Mouse (Mus musculus): ENCODE measurements around the gene Spire2. TPM values are rescaled to one million over a fixed set of nuclear protein-coding genes. Genes with fewer than 3 reads are reported as not detected.

The Spire2 gene
- polyA plus RNA-seq, 1 experiment from 2014 or later = 19.9 TPM

DNA sequence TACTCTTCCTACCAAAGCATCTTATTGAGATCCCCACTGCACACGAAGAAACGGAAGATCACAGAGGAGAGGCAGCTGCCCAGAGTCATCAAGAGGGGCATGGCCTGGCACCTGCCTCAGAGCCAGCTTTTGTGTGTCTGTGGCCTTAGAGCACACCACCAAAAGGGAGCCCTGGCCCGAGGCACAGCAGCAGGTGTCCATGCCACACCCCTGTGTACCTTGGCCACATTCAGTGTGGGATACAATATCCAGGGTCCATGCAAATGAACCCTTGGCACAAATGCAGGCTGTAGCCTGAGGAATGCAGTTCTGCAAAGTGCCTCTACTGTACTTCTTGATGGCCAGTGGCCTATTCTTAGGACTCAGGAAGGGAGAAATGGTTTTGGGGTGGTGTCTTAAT is 5.0 kb downstream of the Spire2 start:
- no peak overlapping the region for H3K9ac ChIP-seq
- no peak overlapping the region for H3K4me2 ChIP-seq
- H3K36me3 ChIP-seq (replicated peaks) = 0 out of 2 replicates have a peak, but pooled peaks cover 3% of the 10 kb centered on the region
- no peak overlapping the region for H3K4me3 ChIP-seq (replicated peaks)
- no peaks in the 10 kb centered on the region for H3K9me3 ChIP-seq
- ATAC-seq (ENCODE audit: low FRiP score) = no peak
- no peak overlapping the region for H3K27ac ChIP-seq
- peaks cover 18% of the 10 kb centered on the region for H3K4me1 ChIP-seq
- 0 out of 2 replicates have a peak, but pooled peaks cover 2% of the 10 kb centered on the region for H3K27me3 ChIP-seq
- 83% methylated on average over 3 of the region's 3 CpGs for WGBS

DNA sequence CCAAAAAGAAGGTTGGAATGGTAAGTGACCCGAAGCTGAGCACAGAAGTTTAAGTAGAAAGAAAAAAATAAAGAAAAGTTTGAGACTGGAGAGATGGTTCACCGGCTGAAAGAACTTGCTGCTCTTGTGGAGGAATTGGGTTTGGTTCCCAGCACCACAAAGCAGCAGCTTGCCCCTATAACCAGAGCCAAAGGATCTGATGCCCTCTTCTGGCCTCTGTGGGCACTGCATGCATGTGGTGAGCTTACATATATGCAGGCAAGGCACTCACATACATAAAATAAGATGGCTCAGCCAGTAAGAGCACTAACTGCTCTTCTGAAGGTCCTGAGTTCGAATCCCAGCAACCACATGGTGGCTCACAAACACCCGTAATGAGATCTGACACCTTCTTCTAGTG is 7.6 kb downstream of the Spire2 start:
- 0 out of 2 replicates have a peak, but pooled peaks cover 3% of the 10 kb centered on the region for H3K36me3 ChIP-seq (replicated peaks)
- WGBS = 90% methylated on average over 4 of the region's 4 CpGs
- H3K27me3 ChIP-seq = no peaks in the 10 kb centered on the region
- no peak overlapping the region for H3K9ac ChIP-seq
- H3K27ac ChIP-seq = no peak overlapping the region
- no peak overlapping the region for H3K4me3 ChIP-seq (replicated peaks)
- no peak for ATAC-seq (ENCODE audit: low FRiP score)
- H3K9me3 ChIP-seq = no peaks in the 10 kb centered on the region
- H3K4me2 ChIP-seq = no peak overlapping the region
- no peaks in the 10 kb centered on the region; the same call in 1 of the 2 replicates for H3K4me1 ChIP-seq

DNA sequence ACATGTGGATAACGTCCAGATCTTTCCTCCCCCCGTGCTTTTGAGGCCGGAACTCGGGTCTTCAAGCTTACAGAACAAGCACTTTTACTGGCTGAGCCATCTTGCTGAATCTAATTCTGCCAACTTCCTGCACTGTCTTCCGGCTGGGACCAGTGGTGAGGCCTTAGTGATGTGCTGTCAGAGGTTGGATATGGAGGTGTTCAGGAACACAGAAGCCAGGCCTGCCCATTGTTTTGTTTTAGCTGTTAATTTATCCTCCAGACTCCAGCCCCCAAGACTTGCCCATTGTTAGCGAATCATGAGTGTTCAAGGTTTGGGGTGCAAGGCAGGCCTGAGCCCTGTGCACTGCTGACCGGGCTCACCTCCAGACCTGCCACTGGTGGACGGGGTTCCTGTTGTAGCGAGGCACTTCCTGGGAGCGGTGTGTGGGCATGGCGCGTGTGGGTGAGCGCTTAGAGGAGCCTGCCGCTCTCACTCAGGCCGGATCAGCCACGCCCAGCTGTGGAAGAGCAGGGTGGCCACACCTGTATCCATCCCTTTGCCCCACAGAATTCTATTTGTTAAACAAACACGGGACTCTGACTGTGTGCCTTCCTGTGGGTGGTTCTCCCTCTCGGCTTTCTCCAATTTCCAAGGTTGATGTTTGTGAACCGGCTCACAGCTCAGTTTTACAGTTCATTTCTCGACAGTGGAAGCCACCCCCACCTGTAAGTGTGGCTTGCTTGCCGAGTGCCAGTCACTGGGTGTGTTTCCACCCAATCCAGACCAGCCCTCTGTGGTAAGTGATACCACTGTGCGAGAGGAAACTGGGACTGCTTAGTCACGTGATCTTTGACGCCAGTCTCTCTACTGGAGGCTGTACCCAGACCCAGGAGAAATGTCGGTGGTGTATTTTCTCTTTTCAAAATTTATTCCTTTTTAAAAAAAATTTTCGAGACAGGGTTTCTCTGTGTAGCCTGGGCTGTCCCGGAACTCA is 8.8 kb downstream of the Spire2 start:
- Histone ChIP-seq H3K27ac (no peak overlapping the region), H3K27me3 (no peaks in the 10 kb centered on the region), H3K4me1 (no peaks in the 10 kb centered on the region; the same call in 1 of the 2 replicates), H3K9me3 (no peaks in the 10 kb centered on the region), H3K36me3 (replicated peaks) (0 out of 2 replicates have a peak, but pooled peaks cover 3% of the 10 kb centered on the region), H3K4me2 (no peak overlapping the region), H3K9ac (no peak overlapping the region), H3K4me3 (replicated peaks) (no peak overlapping the region)
- ATAC-seq (ENCODE audit: low FRiP score) = no peak
- 89% methylated on average over 27 of the region's 27 CpGs for WGBS

DNA sequence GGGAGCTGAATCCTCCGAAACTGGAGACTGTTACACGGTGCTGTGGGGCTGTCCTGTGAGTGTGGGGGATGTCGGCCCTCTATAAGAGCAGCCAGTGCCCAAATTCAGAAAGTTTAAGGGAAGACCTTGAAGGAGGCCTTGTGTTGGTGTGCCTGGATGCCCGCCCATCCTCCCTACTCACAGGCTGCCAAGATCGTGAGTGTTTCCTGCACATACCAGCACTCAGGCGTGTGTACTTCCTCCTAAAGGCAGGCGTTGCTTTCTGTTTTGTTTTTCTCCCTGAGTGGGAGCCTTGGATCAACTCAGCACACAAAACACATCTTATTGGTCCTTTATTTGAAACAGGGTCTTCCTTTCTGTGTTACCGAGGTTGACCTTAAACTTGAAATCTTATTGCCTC is 9.7 kb downstream of the Spire2 start:
- Histone ChIP-seq H3K9ac (no peak overlapping the region), H3K27ac (no peak overlapping the region), H3K36me3 (replicated peaks) (0 out of 2 replicates have a peak, but pooled peaks cover 3% of the 10 kb centered on the region), H3K4me1 (no peaks in the 10 kb centered on the region; the same call in 1 of the 2 replicates), H3K4me2 (no peak overlapping the region), H3K27me3 (no peaks in the 10 kb centered on the region), H3K4me3 (replicated peaks) (no peak overlapping the region), H3K9me3 (no peaks in the 10 kb centered on the region)
- 88% methylated on average over 8 of the region's 8 CpGs for WGBS
- no peak for ATAC-seq (ENCODE audit: low FRiP score)

DNA sequence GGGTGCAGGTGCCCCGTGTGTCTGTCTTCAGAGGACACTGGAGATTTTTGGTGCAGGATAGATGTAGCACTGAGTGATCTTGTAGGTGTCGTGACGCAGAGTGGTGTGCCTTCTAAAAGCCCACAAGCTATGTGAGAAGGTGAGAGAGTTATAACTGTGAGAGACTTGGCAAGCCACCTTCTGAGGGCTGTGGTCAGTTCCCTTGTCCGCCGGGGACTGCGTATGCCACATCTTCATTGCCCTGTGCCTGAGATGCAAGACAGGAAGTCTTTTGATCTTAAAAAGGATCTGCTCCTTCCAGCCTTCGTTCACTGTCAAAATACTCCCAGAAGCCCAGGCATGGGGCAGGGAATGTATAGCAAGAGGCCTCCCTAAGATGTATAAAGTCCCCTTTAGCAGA is 10.4 kb downstream of the Spire2 start:
- ATAC-seq (ENCODE audit: low FRiP score) = no peak
- Histone ChIP-seq H3K27ac (no peak overlapping the region), H3K4me3 (replicated peaks) (no peak overlapping the region), H3K4me2 (no peak overlapping the region), H3K36me3 (replicated peaks) (0 out of 2 replicates have a peak, but pooled peaks cover 3% of the 10 kb centered on the region), H3K9ac (no peak overlapping the region), H3K27me3 (no peaks in the 10 kb centered on the region), H3K9me3 (no peaks in the 10 kb centered on the region), H3K4me1 (peaks cover under 1% of the 10 kb centered on the region; the same call in 1 of the 2 replicates)
- WGBS = 88% methylated on average over 7 of the region's 7 CpGs

DNA sequence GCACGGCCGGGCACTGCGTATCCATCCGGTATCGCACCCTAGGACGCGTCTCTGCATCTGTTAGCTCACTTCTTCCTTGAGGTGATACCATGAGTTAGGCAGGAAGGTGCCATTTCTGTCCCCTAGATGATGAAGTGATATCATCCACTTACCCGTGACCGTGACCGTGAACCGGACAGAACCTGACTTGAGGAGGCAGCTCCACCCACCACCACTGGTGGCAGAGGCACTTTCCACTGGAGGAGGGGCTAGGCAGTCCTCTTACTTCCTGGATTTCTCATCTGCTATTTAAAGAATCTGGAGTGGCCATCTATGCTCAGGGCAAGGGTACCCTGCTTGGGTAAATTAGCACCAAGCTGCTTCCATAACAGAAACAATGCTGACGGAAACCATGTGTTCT is 10.9 kb downstream of the Spire2 start:
- no peak overlapping the region for H3K9ac ChIP-seq
- no peak overlapping the region for H3K4me2 ChIP-seq
- H3K4me3 ChIP-seq (replicated peaks) = no peak overlapping the region
- H3K36me3 ChIP-seq (replicated peaks) = 0 out of 2 replicates have a peak, but pooled peaks cover 3% of the 10 kb centered on the region
- no peaks in the 10 kb centered on the region for H3K9me3 ChIP-seq
- H3K4me1 ChIP-seq = peaks cover 4% of the 10 kb centered on the region; the same call in 1 of the 2 replicates
- no peaks in the 10 kb centered on the region for H3K27me3 ChIP-seq
- ATAC-seq (ENCODE audit: low FRiP score) = no peak
- H3K27ac ChIP-seq = no peak overlapping the region
- WGBS = 92% methylated on average over 12 of the region's 12 CpGs

DNA sequence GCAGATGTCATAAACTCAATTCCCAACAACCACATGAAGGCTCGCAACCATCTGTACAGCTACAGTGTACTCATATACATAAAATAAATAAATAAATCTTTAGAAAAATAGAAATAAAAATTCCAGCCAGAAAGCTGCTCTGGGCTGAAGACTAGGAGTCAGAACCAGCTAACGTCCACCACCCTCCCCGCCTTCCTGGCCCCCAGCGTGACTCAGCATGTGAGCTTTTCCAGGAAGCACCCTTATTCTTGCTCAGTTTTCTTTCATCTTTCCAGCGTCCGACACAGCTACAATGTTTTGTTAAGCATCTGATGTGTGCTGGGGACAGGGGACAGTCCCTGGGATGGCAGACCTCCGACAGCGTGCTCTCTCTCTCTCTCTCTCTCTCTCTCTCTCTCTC is 12.6 kb downstream of the Spire2 start:
- 91% methylated on average over 8 of the region's 8 CpGs for WGBS
- Histone ChIP-seq H3K36me3 (replicated peaks) (0 out of 2 replicates have a peak, but pooled peaks cover under 1% of the 10 kb centered on the region), H3K4me1 (peaks cover 4% of the 10 kb centered on the region; the same call in 1 of the 2 replicates), H3K27me3 (no peaks in the 10 kb centered on the region), H3K9me3 (no peaks in the 10 kb centered on the region), H3K4me3 (replicated peaks) (no peak overlapping the region), H3K27ac (no peak overlapping the region), H3K9ac (no peak overlapping the region), H3K4me2 (no peak overlapping the region)
- no peak for ATAC-seq (ENCODE audit: low FRiP score)

DNA sequence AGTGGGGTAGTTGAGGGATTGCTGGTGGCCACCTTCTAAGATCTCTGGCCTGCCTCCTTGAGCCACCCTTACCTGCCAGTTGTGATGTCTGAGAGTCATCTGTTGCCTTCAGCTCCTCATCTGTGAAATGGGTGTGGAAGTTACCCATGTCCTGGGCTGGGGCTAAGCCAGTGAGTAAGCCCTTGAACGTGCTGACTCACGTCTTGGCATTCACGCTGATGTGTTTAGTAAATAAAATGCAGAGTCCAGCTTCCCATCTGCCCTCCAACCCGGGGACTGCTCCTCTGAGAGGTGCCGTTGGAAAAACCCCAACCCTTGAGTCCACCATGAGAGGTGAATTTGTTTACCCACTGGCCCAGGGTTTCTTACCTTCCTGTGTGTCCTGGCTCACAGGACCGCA is 13.3 kb downstream of the Spire2 start:
- H3K9ac ChIP-seq = no peak overlapping the region
- no peak overlapping the region for H3K4me3 ChIP-seq (replicated peaks)
- H3K36me3 ChIP-seq (replicated peaks) = 0 out of 2 replicates have a peak, but pooled peaks cover 3% of the 10 kb centered on the region
- 92% methylated on average over 6 of the region's 6 CpGs for WGBS
- no peak overlapping the region for H3K27ac ChIP-seq
- H3K4me1 ChIP-seq = peaks cover 4% of the 10 kb centered on the region; the same call in 1 of the 2 replicates
- H3K27me3 ChIP-seq = no peaks in the 10 kb centered on the region
- no peak for ATAC-seq (ENCODE audit: low FRiP score)
- H3K9me3 ChIP-seq = no peaks in the 10 kb centered on the region
- no peak overlapping the region for H3K4me2 ChIP-seq

DNA sequence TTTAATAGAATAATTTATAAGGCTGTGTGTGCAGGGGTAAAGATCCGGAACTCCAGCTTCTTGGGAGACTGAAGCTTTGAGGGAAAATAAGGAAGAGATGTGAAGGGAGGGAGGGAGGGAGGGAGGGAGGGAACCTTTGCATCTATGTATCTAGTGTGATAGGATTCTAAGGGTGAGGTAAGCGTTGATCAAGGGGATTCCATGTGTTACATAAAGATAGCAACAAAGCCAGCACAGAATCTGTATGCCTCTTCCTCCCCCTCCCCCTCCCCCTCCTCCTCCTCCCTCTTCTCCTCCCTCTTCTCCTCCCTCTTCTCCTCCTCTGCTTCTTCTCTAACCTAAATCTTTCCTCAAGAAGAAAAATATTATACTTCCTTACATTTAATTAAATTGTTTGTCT is 14.8 kb downstream of the Spire2 start:
- Histone ChIP-seq H3K9me3 (no peaks in the 10 kb centered on the region), H3K9ac (no peak overlapping the region), H3K27ac (no peak overlapping the region), H3K4me1 (peaks cover 4% of the 10 kb centered on the region; the same call in 1 of the 2 replicates), H3K36me3 (replicated peaks) (0 out of 2 replicates have a peak, but pooled peaks cover 3% of the 10 kb centered on the region), H3K4me2 (no peak overlapping the region), H3K27me3 (no peaks in the 10 kb centered on the region), H3K4me3 (replicated peaks) (no peak overlapping the region)
- ATAC-seq (ENCODE audit: low FRiP score) = no peak
- WGBS = 85% methylated on average over 2 of the region's 2 CpGs

DNA sequence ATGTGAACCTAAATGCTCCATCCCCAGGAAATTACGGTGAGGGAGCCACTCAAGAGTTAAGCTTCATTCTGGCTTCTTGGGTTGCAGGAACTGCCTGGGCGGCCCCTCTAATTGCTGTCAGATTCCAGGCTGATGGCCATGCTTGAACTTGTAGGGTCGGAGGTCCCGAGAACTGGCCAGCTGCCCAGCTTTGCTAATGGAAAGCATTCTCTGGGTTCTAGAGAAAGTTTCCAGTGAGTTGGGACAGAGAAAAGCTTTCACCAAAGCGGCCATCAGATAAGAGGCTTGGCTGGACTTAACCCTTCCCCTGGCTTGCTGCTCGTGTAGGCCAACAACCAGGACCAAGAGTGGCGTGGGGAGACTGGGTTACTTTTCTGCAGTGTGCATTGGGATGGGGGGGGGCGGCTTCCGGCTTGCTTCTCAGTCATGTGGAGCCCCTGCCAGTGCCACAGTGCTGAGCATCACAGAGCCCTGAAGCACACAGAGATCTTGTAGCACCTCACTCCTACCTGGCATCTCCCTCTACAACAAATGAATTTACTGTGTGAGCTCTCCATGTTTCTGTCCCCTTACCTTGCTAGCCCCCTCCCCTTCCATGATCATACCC is 15.8 kb downstream of the Spire2 start:
- H3K36me3 ChIP-seq (replicated peaks) = 0 out of 2 replicates have a peak, but pooled peaks cover 3% of the 10 kb centered on the region
- WGBS = 66% methylated on average over 9 of the region's 9 CpGs
- no peak for ATAC-seq (ENCODE audit: low FRiP score)
- no peaks in the 10 kb centered on the region for H3K27me3 ChIP-seq
- H3K9ac ChIP-seq = no peak overlapping the region
- no peak overlapping the region for H3K4me2 ChIP-seq
- H3K9me3 ChIP-seq = no peaks in the 10 kb centered on the region
- no peak overlapping the region for H3K27ac ChIP-seq
- peaks cover 12% of the 10 kb centered on the region for H3K4me1 ChIP-seq
- H3K4me3 ChIP-seq (replicated peaks) = no peak overlapping the region

DNA sequence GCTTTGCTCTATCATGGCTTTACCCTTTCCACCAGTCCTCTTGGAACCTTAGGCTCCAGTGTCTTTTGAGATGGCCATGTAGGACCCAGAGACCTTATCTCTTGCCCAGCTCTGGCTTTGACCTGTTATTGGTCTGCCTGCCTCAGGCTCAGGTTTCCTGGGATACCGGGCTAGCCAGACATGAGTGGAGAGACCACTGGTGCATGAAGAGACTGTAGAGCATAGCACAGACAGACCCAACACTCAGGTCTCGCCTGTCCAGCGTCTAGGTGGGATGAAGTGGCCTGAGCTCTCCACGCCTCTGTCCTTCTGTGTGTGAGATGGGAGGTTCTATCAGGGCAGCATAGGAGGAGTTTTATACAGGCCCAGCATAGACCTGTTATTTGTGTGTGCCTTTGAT is 16.6 kb downstream of the Spire2 start:
- Histone ChIP-seq H3K4me1 (peaks cover 14% of the 10 kb centered on the region), H3K27me3 (no peaks in the 10 kb centered on the region), H3K9ac (no peak overlapping the region), H3K4me3 (replicated peaks) (no peak overlapping the region), H3K4me2 (no peak overlapping the region), H3K36me3 (replicated peaks) (0 out of 2 replicates have a peak, but pooled peaks cover 3% of the 10 kb centered on the region), H3K27ac (no peak overlapping the region), H3K9me3 (no peaks in the 10 kb centered on the region)
- 88% methylated on average over 4 of the region's 4 CpGs for WGBS
- no peak for ATAC-seq (ENCODE audit: low FRiP score)

DNA sequence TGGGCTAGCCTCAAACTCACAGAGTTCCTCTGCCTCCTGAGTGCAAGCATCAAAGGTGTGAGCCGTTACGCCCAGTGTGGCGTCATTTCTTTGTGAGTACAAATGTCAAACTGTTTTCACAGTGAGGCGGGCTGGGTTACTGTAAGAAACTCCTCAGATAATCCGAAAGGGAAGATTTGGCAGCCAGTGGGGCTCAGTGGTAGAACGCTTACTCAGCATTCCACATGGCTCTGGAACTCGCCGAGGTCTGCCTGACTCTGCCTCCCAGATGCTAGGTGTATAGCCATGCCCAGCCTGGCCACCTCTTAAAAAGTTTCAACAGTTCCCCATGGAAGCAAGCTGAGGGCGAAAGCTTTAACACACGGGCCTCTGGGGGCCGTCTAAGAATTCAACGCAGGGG is 19.6 kb downstream of the Spire2 start:
- H3K4me1 ChIP-seq = peaks cover 14% of the 10 kb centered on the region
- no peak overlapping the region for H3K9ac ChIP-seq
- no peaks in the 10 kb centered on the region for H3K27me3 ChIP-seq
- H3K9me3 ChIP-seq = no peaks in the 10 kb centered on the region
- WGBS = 87% methylated on average over 12 of the region's 12 CpGs
- no peak overlapping the region for H3K4me3 ChIP-seq (replicated peaks)
- no peak for ATAC-seq (ENCODE audit: low FRiP score)
- H3K4me2 ChIP-seq = no peak overlapping the region
- H3K27ac ChIP-seq = no peak overlapping the region
- peaks cover 12% of the 10 kb centered on the region for H3K36me3 ChIP-seq (replicated peaks)

Measured in forebrain, embryonic 12.5 days (tissue).